Mouse (Mus musculus): ENCODE measurements around the gene Rps3. TPM values are rescaled to one million over a fixed set of nuclear protein-coding genes. Genes with fewer than 3 reads are reported as not detected.

The Rps3 gene
- polyA plus RNA-seq, 1 experiment from 2014 or later = 591 TPM

- Histone ChIP-seq H3K4me2 (no peak overlapping the region), H3K4me3 (ENCODE audit: low read depth, low read length) (no peak overlapping the region), H3K36me3 (ENCODE audit: control insufficient read depth, insufficient read depth, low read length) (no peaks in the 10 kb centered on the region; the same call in 1 of the 2 replicates), H3K27ac (ENCODE audit: low read depth, low read length) (no peak overlapping the region), H3K4me1 (ENCODE audit: control insufficient read depth, insufficient read depth, low read length) (peaks cover 45% of the 10 kb centered on the region), H3K27me3 (ENCODE audit: control insufficient read depth, insufficient read depth, low read length) (no peaks in the 10 kb centered on the region), H3K9me3 (replicated peaks; ENCODE audit: control insufficient read depth, low read length) (no peaks in the 10 kb centered on the region), H3K9ac (ENCODE audit: low read depth, low read length) (no peak overlapping the region)
- WGBS (ENCODE audit: insufficient replicate concordance) = 59% methylated on average over 14 of the region's 14 CpGs
- no peak for ATAC-seq (replicated peaks; ENCODE audit: insufficient number of reproducible peaks, low FRiP score, low TSS enrichment)
Observed at GRCm38 (mm10) chr7:99432248-99432647, 51.3 kb downstream of the Rps3 start.

DNA sequence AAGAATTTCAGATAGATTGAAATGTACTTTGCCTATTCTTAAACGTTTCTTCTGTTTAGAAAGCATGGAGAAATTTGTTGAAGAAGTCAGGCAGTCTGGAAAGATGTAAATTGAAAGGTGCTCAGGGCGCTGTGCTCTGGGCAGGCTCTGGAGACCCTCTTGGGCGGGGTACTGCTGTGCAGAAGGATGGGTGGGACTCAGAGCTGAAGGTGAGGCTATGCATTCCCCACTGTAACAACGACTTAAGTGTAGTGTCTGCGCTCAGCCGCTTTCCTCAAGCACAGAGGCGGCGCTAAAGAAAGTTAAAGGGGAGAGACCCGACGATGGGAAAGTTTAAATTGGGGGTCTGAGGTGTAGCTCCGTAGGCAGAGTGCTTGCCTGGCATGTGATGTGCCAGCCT lies 53.3 kb downstream of the Rps3 start:
- no peak overlapping the region for H3K4me2 ChIP-seq
- no peak for ATAC-seq (replicated peaks; ENCODE audit: insufficient number of reproducible peaks, low FRiP score, low TSS enrichment)
- H3K4me3 ChIP-seq (ENCODE audit: low read depth, low read length) = no peak overlapping the region
- no peaks in the 10 kb centered on the region for H3K9me3 ChIP-seq (replicated peaks; ENCODE audit: control insufficient read depth, low read length)
- no peak overlapping the region for H3K9ac ChIP-seq (ENCODE audit: low read depth, low read length)
- no peaks in the 10 kb centered on the region for H3K36me3 ChIP-seq (ENCODE audit: control insufficient read depth, insufficient read depth, low read length)
- H3K27ac ChIP-seq (ENCODE audit: low read depth, low read length) = no peak overlapping the region
- WGBS (ENCODE audit: insufficient replicate concordance) = 68% methylated on average over 11 of the region's 11 CpGs
- no peaks in the 10 kb centered on the region for H3K27me3 ChIP-seq (ENCODE audit: control insufficient read depth, insufficient read depth, low read length)
- H3K4me1 ChIP-seq (ENCODE audit: control insufficient read depth, insufficient read depth, low read length) = peaks cover 37% of the 10 kb centered on the region

DNA sequence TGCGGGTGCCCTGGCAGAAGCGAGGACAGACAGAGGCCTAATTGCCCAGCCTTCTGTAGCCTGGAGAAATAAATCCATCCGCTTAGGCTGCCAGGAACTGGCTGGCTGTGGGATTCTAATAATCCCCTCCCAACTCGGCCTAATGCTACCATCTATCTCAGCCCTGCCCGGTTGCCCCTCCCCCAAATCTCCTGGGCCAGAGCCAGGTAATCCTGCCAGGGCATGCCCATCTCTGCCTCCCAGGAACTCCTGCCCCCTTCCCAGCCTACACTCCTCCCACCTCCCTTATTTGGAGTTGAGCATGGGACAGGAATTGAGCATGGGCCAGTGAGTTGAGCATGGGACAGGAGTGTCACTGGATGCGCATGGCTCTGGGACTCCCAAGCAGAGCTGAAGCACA lies 53.8 kb downstream of the Rps3 start:
- no peak for ATAC-seq (replicated peaks; ENCODE audit: insufficient number of reproducible peaks, low FRiP score, low TSS enrichment)
- WGBS (ENCODE audit: insufficient replicate concordance) = 60% methylated on average over 6 of the region's 6 CpGs
- H3K4me1 ChIP-seq (ENCODE audit: control insufficient read depth, insufficient read depth, low read length) = peaks cover 37% of the 10 kb centered on the region

GRCm38 (mm10) chr7:99428836-99429235 lies 54.7 kb downstream of the Rps3 start:
- Histone ChIP-seq H3K27me3 (ENCODE audit: control insufficient read depth, insufficient read depth, low read length) (no peaks in the 10 kb centered on the region), H3K9ac (ENCODE audit: low read depth, low read length) (no peak overlapping the region), H3K36me3 (ENCODE audit: control insufficient read depth, insufficient read depth, low read length) (no peaks in the 10 kb centered on the region), H3K4me1 (ENCODE audit: control insufficient read depth, insufficient read depth, low read length) (peaks cover 35% of the 10 kb centered on the region), H3K4me3 (ENCODE audit: low read depth, low read length) (no peak overlapping the region), H3K4me2 (no peak overlapping the region), H3K27ac (ENCODE audit: low read depth, low read length) (no peak overlapping the region), H3K9me3 (replicated peaks; ENCODE audit: control insufficient read depth, low read length) (no peaks in the 10 kb centered on the region)
- no peak for ATAC-seq (replicated peaks; ENCODE audit: insufficient number of reproducible peaks, low FRiP score, low TSS enrichment)
- 67% methylated on average over 5 of the region's 5 CpGs for WGBS (ENCODE audit: insufficient replicate concordance)

More for the DNA sequence above, 53.8 kb downstream of the Rps3 start:
- Histone ChIP-seq H3K36me3 (ENCODE audit: control insufficient read depth, insufficient read depth, low read length) (no peaks in the 10 kb centered on the region), H3K4me2 (no peak overlapping the region), H3K9me3 (replicated peaks; ENCODE audit: control insufficient read depth, low read length) (no peaks in the 10 kb centered on the region), H3K9ac (ENCODE audit: low read depth, low read length) (no peak overlapping the region), H3K27ac (ENCODE audit: low read depth, low read length) (no peak overlapping the region), H3K27me3 (ENCODE audit: control insufficient read depth, insufficient read depth, low read length) (no peaks in the 10 kb centered on the region), H3K4me3 (ENCODE audit: low read depth, low read length) (no peak overlapping the region)

DNA sequence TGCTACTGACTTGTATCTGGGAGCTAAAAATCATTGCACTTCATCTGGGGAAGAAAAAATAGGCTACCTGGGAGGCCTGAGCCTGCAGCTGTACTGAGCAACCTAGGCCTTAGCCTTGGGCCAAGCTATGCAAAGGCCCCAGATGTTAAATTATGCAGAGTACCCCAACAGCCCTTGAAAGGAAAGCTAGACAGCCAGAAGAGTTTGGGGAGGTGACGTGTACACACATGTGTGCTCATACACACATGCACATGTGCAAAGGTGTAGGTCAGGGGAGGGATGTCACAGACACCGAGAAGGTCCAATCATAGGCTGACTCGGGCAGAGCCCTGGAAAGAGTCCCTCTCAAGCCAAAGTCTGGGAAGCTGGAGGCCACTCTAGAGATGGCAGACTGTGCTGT lies 55.6 kb downstream of the Rps3 start:
- no peak overlapping the region for H3K9ac ChIP-seq (ENCODE audit: low read depth, low read length)
- H3K36me3 ChIP-seq (ENCODE audit: control insufficient read depth, insufficient read depth, low read length) = no peaks in the 10 kb centered on the region
- WGBS (ENCODE audit: insufficient replicate concordance) = 86% methylated on average over 3 of the region's 3 CpGs
- no peaks in the 10 kb centered on the region for H3K27me3 ChIP-seq (ENCODE audit: control insufficient read depth, insufficient read depth, low read length)
- peaks cover 28% of the 10 kb centered on the region for H3K4me1 ChIP-seq (ENCODE audit: control insufficient read depth, insufficient read depth, low read length)
- H3K27ac ChIP-seq (ENCODE audit: low read depth, low read length) = no peak overlapping the region
- H3K4me2 ChIP-seq = no peak overlapping the region
- no peaks in the 10 kb centered on the region for H3K9me3 ChIP-seq (replicated peaks; ENCODE audit: control insufficient read depth, low read length)
- ATAC-seq (replicated peaks; ENCODE audit: insufficient number of reproducible peaks, low FRiP score, low TSS enrichment) = no peak
- no peak overlapping the region for H3K4me3 ChIP-seq (ENCODE audit: low read depth, low read length)

Other genes with a start within 250 kb of the Rps3 start
- 4.2 and 7.1 TPM in 2 replicates for gene Mogat2, start 245.1 kb downstream of the Rps3 start, polyA plus RNA-seq (2014; fragmentation: Nextera tagmentation; extraction: Ambion mirVana)
- 2.0 and 2.2 TPM in 2 replicates for gene Map6, start 216.3 kb downstream of the Rps3 start, polyA plus RNA-seq (2014; fragmentation: Nextera tagmentation; extraction: Ambion mirVana)
- gene Serpinh1, start 130.5 kb downstream of the Rps3 start, polyA plus RNA-seq (2014; fragmentation: Nextera tagmentation; extraction: Ambion mirVana) = 442 and 580 TPM in 2 replicates
- gene Gdpd5, start 102.3 kb downstream of the Rps3 start, polyA plus RNA-seq (2014; fragmentation: Nextera tagmentation; extraction: Ambion mirVana) = 20.0 and 20.8 TPM in 2 replicates
- 0.77 and 1.0 TPM in 2 replicates for gene Klhl35, start 17.7 kb downstream of the Rps3 start, polyA plus RNA-seq (2014; fragmentation: Nextera tagmentation; extraction: Ambion mirVana)
- 4.9 and 5.3 TPM in 2 replicates for gene Arrb1, start 51.7 kb upstream of the Rps3 start, polyA plus RNA-seq (2014; fragmentation: Nextera tagmentation; extraction: Ambion mirVana)
- 1.4 and 1.5 TPM in 2 replicates for gene Tpbgl, start 143.4 kb upstream of the Rps3 start, polyA plus RNA-seq (2014; fragmentation: Nextera tagmentation; extraction: Ambion mirVana)
- gene Slco2b1, start 227.6 kb upstream of the Rps3 start, polyA plus RNA-seq (2014; fragmentation: Nextera tagmentation; extraction: Ambion mirVana) = 0.36 and 0.39 TPM in 2 replicates
- not detected in 2 replicates for gene Olfr520, start 246.5 kb upstream of the Rps3 start, polyA plus RNA-seq (2014; fragmentation: Nextera tagmentation; extraction: Ambion mirVana)

Data from heart, embryonic 11.5 days (tissue).